Mouse (Mus musculus) cerebellum, adult 2 months (tissue): ENCODE results near the gene Adamts17.

Experiments
- CTCF ChIP-seq: fragments of 200-500 bp; IDR thresholded peaks from 2 replicates; pipeline ENCODE4 v1.5.1; 2011; ENCODE audit warnings: low read depth, mild to moderate bottlenecking, control low read depth, low read length, moderate library complexity, borderline replicate concordance; ENCODE audit not compliant: insufficient read depth
- POLR2A ChIP-seq: fragments of 200-500 bp; IDR thresholded peaks from 2 replicates; pipeline ENCODE4 v1.6.1; 2011; ENCODE audit warnings: low read length, control low read depth, borderline replicate concordance; ENCODE audit not compliant: insufficient read depth

- TF ChIP-seq CTCF (peak; percentile 94), POLR2A (no peak)
Observed at GRCm38 (mm10) chr7:67199412-67199811, 359.9 kb downstream of the Adamts17 start.
